Mouse (Mus musculus): Measurements from ENCODE around the gene Smco3.
A peak's percentile ranks its signal among the peaks of the same experiment; 100 is the strongest.
"Not testable (repeated sequence)": the region's sequence is repeated elsewhere in the genome, so short reads cannot be mapped to it uniquely, and the experiment has no call there.

Gene Smco3

GRCm38 (mm10) chr6:136835352-136835751, at the start of gene Smco3:
Gene Smco3, minus strand, starts transcription at chr6:136835452.
- no peak for DNase-seq

- not testable (repeated sequence) for DNase-seq
Measured at GRCm38 (mm10) chr6:136884766-136885165, 49.5 kb upstream of the Smco3 start.

DNA sequence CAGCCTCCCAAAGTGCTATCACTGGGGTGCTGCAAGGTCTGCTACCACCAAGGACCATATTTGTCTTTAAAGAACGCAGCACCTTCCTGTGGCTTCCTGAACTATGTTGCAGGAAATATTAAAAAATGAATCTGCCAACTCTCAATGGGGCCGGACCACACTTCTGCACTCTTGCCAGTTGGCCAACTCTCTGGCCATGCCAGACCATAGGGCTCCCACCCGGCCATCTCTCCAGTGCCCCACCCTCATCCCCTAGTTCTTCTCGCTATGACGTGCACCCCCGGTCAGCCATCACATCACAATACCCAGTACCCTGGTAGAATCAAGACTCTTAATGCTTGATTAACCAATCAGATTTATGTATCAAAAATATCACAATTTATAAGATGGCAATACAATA, 48.7 kb upstream of the Smco3 start:
- DNase-seq: no peak

- no peak for DNase-seq
Measured at GRCm38 (mm10) chr6:136883431-136883915, 48.2 kb upstream of the Smco3 start.

- DNase-seq: no peak
Measured at GRCm38 (mm10) chr6:136881678-136882077, 46.4 kb upstream of the Smco3 start.

GRCm38 (mm10) chr6:136875670-136876069, 40.4 kb upstream of the Smco3 start, which contains the start of gene Mgp:
Gene Mgp, minus strand, starts transcription at chr6:136875823.
- DNase-seq: no peak

DNA sequence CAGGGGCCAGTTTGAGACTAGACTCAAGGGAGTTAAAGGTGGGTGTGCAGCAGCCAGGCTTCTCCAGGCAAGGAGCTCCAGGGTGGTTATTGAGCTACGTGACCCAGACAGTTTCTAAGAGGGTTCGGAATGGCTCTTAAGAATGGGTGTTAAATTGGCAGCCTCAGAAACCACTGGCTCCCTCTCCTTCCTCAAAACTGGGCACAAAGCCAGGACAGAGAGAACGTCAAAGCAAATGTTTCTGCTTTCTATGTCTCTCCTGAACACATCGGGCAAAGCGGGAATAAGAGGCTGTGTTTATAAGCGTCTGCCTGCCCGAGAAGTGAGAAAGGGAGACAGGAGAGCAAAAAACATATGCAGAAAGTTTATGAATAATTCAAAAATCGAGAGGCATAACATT, 39.3 kb upstream of the Smco3 start:
- DNase-seq: no peak

- no peak for DNase-seq
Measured at GRCm38 (mm10) chr6:136868921-136869320, 33.7 kb upstream of the Smco3 start.

GRCm38 (mm10) chr6:136866150-136866549, 30.9 kb upstream of the Smco3 start:
- DNase-seq: no peak

GRCm38 (mm10) chr6:136865360-136865759, 30.1 kb upstream of the Smco3 start:
- DNase-seq: no peak

- no peak for DNase-seq
Measured at GRCm38 (mm10) chr6:136861020-136861419, 25.8 kb upstream of the Smco3 start.

DNA sequence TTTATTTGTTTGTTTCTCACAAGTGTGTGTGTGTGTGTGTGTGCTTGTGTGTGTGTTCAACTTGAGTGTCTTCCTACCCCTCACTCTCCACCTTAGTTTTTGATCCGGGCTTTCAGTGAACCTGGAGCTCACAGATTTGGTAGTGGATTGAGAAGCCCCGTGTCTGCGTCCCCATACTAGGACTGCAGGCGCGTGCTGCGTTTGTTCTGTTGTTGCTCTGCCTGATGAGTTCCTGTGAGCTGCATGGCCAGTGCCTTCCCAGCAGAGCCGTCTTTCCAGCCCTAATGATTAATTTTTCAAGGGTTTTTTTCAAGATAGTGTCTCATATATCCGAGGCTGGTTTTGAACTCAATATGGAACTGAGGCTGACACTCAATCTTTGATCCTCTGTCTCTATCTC, 23.2 kb upstream of the Smco3 start:
- DNase-seq: no peak

GRCm38 (mm10) chr6:136857873-136858260, 22.6 kb upstream of the Smco3 start:
- DNase-seq: no peak

- DNase-seq: no peak
Measured at GRCm38 (mm10) chr6:136857186-136857872, 22.1 kb upstream of the Smco3 start, which contains the start of gene Art4. Gene Art4, minus strand, starts transcription at chr6:136857733.

GRCm38 (mm10) chr6:136856071-136856636, 20.9 kb upstream of the Smco3 start:
- no peak for DNase-seq

GRCm38 (mm10) chr6:136855183-136855582, 19.9 kb upstream of the Smco3 start:
- DNase-seq: no peak

DNA sequence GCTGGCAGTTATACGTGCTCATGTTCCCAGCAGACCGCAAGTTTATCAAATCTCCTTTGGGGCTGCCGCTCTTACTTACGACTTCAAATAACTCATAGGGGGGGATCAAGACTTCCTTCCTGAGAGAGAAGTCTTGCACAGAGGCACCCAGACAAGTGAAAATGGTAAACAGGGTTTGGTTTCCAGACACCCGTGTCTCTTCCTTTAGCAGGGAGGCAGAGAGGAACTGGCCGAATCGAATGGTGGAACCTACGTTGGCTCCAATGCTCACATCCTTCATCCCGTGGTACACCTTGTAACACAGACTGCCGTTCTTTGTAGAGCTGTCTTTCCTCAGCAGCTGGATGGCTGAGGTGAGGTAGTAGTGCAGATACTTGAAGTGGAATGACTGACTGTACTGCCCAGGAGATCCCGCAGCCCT, 19.1 kb upstream of the Smco3 start:
- DNase-seq: no peak

- DNase-seq: no peak
Measured at GRCm38 (mm10) chr6:136852762-136853161, 17.5 kb upstream of the Smco3 start.

- DNase-seq: no peak
Measured at GRCm38 (mm10) chr6:136852348-136852747, 17.1 kb upstream of the Smco3 start.

- DNase-seq: no peak
Measured at GRCm38 (mm10) chr6:136850267-136850666, 15.0 kb upstream of the Smco3 start.

DNA sequence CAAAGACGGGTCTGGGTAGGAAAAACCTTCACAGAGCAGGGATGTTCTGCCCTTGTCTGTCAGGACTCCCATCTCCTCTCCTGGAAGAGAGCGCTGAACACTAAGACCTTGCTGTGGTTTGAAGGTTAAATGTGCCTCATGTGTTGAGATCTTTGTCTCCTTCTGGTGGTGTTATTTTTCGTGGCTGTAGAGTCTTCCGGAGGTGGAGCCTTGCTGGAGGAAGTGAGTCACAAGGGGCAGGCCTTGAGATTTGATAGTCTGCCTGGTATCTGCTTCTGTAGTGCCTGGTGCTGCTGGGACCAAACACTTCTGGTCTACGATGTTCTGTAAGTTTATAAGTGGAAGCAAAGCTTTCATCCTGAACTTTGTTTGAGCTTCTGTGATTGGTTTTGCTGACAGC, 13.7 kb upstream of the Smco3 start:
- no peak for DNase-seq

- no peak for DNase-seq
Measured at GRCm38 (mm10) chr6:136848399-136848798, 13.1 kb upstream of the Smco3 start.

DNA sequence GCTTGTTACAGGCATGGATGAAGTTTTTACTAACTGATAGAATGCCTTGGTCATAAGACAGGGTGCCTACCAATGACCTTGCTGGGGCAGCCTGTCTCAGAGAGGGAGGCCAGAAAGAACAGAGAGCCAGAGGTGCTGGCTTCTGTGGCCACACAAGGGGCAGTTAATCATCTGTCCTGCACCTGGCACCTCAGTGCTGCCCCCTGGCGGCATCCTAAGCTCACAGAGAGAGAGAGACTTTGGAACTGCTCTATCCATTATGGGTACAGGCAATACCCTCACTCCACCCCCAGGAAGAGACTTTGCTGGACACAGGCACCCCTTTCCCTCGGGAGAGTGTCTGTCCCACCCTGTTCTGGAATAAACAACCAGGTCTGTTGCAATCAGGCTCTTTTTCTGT, 12.5 kb upstream of the Smco3 start:
- peak; percentile 9 for DNase-seq

DNA sequence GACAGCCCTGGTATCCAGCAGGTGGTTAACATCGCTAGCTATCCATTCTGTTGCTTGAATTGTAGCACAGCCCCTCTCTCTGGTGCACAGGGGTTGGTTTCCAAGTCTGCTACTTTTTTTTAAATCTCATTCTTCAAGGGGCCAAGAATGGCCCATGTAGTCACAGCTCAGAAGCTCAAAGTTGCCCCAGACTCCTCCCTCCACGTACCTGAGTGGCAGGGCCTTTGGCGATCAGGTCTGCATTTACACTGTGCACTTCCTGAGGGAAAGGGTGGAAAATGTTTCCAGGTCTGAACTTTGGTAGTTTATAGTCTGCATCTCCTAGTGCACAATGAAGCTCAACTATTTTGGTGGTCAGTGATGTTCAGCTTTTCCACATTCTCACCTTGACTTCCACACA, 12.0 kb upstream of the Smco3 start:
- no peak for DNase-seq

Data from cerebellum, adult 9-11 months (tissue).